Mouse (Mus musculus): ENCODE data around the gene Gmeb2.

DNA sequence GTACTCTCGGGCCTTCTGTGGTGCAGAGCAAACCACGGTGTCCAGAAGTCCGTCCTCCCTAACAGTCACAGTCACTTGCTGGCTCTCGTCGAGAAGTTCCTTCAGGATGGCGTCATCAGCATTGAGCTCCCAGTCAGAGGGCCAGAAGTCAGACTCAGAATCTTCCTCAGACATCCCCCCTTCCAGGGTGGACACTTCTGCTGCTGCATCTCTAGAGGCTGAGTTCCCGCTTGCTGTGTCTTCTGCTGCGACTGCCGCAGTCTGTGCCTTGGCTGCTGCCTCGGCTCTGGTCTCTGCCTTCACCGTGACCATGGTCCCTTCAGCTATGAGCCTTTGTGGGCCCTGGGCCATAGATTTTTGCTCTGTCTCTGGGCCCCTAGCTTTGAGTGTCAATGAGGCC is 53.2 kb downstream of the Gmeb2 start:
- TF ChIP-seq CTCF (IDR thresholded peaks at IDR 0.05; ENCODE audit: control insufficient read depth, insufficient read depth, low read length) (no peak), POLR2A (IDR thresholded peaks at IDR 0.05; ENCODE audit: borderline replicate concordance, control insufficient read depth, low read depth, low read length) (0 out of 2 replicates have a peak, but pooled peaks have one; percentile 16)
